Mouse (Mus musculus) embryonic facial prominence, embryonic 13.5 days (tissue): ENCODE data around the gene Mpnd. TPM values are rescaled to one million over a fixed set of nuclear protein-coding genes. Genes with fewer than 3 reads are reported as not detected.
A peak's percentile ranks its signal among the peaks of the same experiment; 100 is the strongest.

Experiments
- ATAC-seq: fragments of 200-750 bp; cut with Nextera tagmentation; 2 replicates; pipeline ENCODE4 v1.8.0; 2017; ENCODE audit warnings: low read depth; ENCODE audit not compliant: insufficient number of reproducible peaks, insufficient read depth, low FRiP score, low TSS enrichment
- H3K27ac ChIP-seq: fragments of 300-500 bp; sonication (generic); 2 replicates; pipeline ENCODE4 v1.5.1; 2015; ENCODE audit warnings: moderate library complexity, mild to moderate bottlenecking, inconsistent platforms
- H3K27me3 ChIP-seq: fragments of 300-500 bp; sonication (generic); 2 replicates; pipeline ENCODE4 v1.6.1; 2015; ENCODE audit warnings: mild to moderate bottlenecking, inconsistent platforms
- H3K36me3 ChIP-seq: fragments of 300-500 bp; sonication (generic); 2 replicates; pipeline ENCODE4 v1.6.1; 2015; ENCODE audit warnings: mild to moderate bottlenecking, inconsistent platforms
- H3K4me1 ChIP-seq: fragments of 300-500 bp; sonication (generic); 2 replicates; pipeline ENCODE4 v1.6.1; 2015; ENCODE audit warnings: inconsistent platforms
- H3K4me2 ChIP-seq: fragments of 300-500 bp; sonication (generic); 2 replicates; pipeline ENCODE4 v1.6.1; 2015; ENCODE audit warnings: moderate library complexity, mild to moderate bottlenecking, inconsistent platforms
- H3K4me3 ChIP-seq: fragments of 300-500 bp; sonication (generic); 2 replicates; pipeline ENCODE4 v1.5.1; 2015; ENCODE audit warnings: mild to moderate bottlenecking, inconsistent platforms
- H3K9ac ChIP-seq: fragments of 300-500 bp; sonication (generic); 2 replicates; pipeline ENCODE4 v1.6.1; 2015; ENCODE audit warnings: mild to moderate bottlenecking, inconsistent platforms
- H3K9me3 ChIP-seq: fragments of 300-500 bp; sonication (generic); 2 replicates; pipeline ENCODE4 v1.6.1; 2016; ENCODE audit warnings: inconsistent platforms
- WGBS: fragments of 180-500 bp; shearing (Covaris S2); methylation state at CpG from one replicate; pipeline ENCODE4 v1.1.7; 2015; ENCODE audit warnings: mixed read lengths; 5-methylcytosine and 5-hydroxymethylcytosine counted together
- polyA plus RNA-seq: library from polyadenylated mRNA; unstranded; fragments of >200 nt; fragmentation: Nextera tagmentation; extraction: Ambion mirVana; gene quantifications from 2 replicates; pipeline ENCODE4 v1.2.1, GENCODE M21; 2015

The Mpnd gene
- polyA plus RNA-seq: 132 and 134 TPM in 2 replicates

DNA sequence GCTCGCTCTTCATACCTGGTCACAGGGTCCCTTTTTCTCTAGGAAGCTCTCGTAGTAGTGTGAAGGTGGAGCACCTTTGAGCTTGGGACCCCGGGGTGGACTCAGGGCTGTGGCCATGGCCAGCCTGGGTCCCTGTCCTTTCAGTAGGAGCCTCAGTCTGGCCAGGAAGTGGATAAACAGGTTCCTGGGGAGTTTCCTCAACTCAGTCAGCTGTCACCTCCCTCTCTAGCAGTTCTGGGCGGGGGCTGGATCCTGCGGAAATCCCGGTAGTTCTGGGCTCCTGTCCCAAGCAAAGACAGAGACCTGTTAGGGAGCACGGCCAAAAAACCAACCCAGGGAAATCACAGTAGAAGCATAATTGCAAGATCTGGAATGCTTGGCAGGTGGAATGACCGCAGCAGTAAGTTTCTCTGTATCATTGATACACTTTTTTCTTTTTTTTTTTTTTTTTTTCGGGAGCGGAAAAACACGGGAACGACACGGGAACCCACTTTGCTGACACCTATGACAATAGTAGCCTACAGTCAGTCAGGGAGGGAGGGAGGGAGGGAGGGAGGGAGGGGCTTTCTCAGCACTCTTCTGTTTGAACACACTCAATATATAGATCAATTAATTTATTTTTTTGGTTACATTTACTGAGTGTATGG, at the start of gene Mpnd, which contains the start of gene Stap2:
Gene Mpnd, plus strand, starts transcription at position 297 of the 647 bp plus-strand sequence.
Gene Stap2, minus strand, starts transcription at position 170 of the 647 bp plus-strand sequence.
- Histone ChIP-seq H3K27ac (no peak within 1 kb of the TSS), H3K4me1 (peaks cover 20% of the 10 kb centered on the region), H3K27me3 (peaks cover 6% of the 10 kb centered on the region), H3K4me2 (peak within 1 kb of the TSS; percentile 32), H3K9me3 (no peaks in the 10 kb centered on the region), H3K36me3 (0 out of 2 replicates have a peak, but pooled peaks cover under 1% of the 10 kb centered on the region), H3K4me3 (peak within 1 kb of the TSS; percentile 21; the same call in 1 of the 2 replicates), H3K9ac (no peak within 1 kb of the TSS)
- 41% methylated on average over 13 of the region's 13 CpGs for WGBS
- ATAC-seq: no peak

DNA sequence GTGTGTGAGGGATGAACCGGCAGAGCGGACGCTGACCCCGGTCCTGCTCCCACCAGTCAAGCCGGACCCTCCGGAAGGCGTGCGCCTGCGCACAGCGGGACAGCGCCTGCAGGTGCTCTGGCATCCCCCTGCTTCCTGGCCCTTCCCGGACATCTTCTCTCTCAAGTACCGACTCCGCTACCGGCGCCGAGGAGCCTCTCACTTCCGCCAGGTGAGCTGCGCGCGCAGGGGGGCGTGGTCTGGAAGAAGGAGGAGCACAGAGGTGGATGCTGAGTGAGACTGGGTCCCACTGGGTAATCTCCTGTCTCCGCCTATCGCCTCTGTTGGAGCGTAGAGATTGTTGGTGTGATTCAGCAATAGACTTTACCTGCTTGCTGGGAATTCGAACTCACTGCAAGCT, 49.4 kb upstream of the Mpnd start:
- H3K36me3 ChIP-seq: peaks cover 4% of the 10 kb centered on the region; the same call in 1 of the 2 replicates
- H3K27me3 ChIP-seq: peaks cover 22% of the 10 kb centered on the region
- peak overlapping the region; percentile 49 for H3K4me3 ChIP-seq
- H3K4me2 ChIP-seq: peak overlapping the region; percentile 82
- H3K4me1 ChIP-seq: peaks cover 30% of the 10 kb centered on the region
- no peaks in the 10 kb centered on the region for H3K9me3 ChIP-seq
- peak overlapping the region; percentile 66 for H3K9ac ChIP-seq
- no peak for ATAC-seq
- under 1% methylated on average over 26 of the region's 26 CpGs for WGBS
- H3K27ac ChIP-seq: no peak overlapping the region

DNA sequence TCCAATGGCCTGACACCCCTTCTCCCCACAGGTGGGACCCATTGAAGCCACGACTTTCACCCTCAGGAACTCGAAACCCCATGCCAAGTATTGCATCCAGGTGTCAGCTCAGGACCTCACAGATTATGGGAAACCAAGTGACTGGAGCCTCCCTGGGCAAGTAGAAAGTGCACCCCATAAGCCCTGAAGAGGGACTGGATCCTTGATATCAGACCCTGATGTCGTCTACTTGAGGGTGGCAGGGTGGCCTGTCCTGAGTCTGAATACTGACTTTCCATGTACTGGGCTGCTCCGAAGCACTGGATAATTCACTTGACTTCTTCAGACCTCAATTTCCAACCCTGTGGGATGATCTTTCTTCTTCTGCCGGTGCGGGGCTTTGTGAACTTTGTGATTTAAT, 48.9 kb upstream of the Mpnd start:
- no peak for ATAC-seq
- Histone ChIP-seq H3K9ac (peak overlapping the region; percentile 66), H3K27me3 (peaks cover 22% of the 10 kb centered on the region), H3K36me3 (peaks cover 9% of the 10 kb centered on the region), H3K9me3 (no peaks in the 10 kb centered on the region), H3K4me2 (peak overlapping the region; percentile 82), H3K4me3 (peak overlapping the region; percentile 49), H3K4me1 (peaks cover 30% of the 10 kb centered on the region), H3K27ac (no peak overlapping the region)
- 42% methylated on average over 6 of the region's 6 CpGs for WGBS

DNA sequence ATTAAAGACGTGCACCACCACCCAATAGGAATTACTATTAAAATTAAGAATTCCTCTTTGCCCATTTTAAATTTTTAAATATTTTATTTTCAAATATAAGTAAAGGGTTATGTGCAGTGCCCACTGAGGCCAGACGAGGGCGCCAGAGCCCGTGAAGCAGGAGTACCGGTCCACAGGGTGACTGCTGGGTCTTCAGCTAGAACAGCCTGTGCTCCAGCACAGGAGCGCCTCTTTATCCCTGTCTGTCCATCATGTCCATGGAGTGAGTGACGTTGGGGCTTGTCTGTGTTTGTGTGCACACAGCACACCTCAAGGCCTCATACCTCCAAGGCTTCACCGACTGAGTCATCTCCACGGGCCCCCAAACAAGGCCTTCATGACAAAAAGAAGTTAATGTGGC, 48.3 kb upstream of the Mpnd start:
- H3K36me3 ChIP-seq: peaks cover 15% of the 10 kb centered on the region
- 0 out of 2 replicates have a peak overlapping the region, but pooled peaks have one; percentile 82 for H3K4me2 ChIP-seq
- no peak for ATAC-seq
- WGBS: 13% methylated on average over 9 of the region's 9 CpGs
- peaks cover 22% of the 10 kb centered on the region for H3K27me3 ChIP-seq
- H3K27ac ChIP-seq: no peak overlapping the region
- no peak overlapping the region for H3K9ac ChIP-seq
- H3K9me3 ChIP-seq: no peaks in the 10 kb centered on the region
- no peak overlapping the region for H3K4me3 ChIP-seq
- H3K4me1 ChIP-seq: peaks cover 30% of the 10 kb centered on the region

DNA sequence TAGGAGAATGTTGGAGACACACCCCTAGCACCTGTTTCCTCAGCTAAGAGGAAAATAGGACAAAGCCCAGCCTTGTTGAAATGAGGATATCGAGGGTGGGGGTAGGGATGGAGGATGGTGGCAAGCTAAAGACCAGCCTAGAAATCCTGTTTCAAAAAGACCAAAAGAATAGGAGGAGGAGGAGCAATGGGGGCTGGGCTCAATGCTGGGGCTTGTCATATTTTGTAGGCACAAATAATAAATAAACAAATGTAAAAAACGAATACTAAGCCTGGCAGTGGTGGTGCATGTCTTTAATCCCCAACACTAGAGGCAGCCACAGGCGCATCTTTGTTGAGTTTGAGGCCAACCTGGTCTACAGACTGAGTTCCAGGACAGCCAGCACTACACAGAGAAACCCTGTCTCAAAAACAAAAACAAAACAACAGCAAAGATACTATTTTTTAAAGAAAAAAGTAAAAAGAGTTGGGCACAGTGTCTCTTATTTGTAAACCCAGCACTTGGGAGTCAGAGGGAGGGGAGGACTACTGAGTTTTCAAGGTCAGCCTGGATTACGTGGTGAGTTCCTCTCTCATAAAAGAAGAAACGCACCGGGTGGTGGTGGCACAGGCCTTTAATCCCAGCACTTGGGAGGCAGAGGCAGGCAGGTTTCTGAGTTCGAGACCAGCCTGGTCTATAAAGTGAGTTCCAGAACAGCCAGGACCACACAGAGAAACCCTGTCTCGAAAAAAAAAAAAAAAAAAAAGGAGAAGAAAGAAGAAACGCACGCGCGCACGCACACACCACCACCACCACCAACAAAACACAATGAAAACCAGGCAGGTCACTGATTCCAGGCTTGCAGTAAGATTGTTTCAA, 47.6 kb upstream of the Mpnd start:
- Histone ChIP-seq H3K4me2 (peak overlapping the region; percentile 77), H3K36me3 (peaks cover 19% of the 10 kb centered on the region), H3K4me3 (peak overlapping the region; percentile 53), H3K27ac (peak overlapping the region; percentile 97), H3K9me3 (no peaks in the 10 kb centered on the region), H3K27me3 (peaks cover 22% of the 10 kb centered on the region), H3K9ac (peak overlapping the region; percentile 71), H3K4me1 (peaks cover 32% of the 10 kb centered on the region)
- 78% methylated on average over 13 of the region's 13 CpGs for WGBS
- no peak for ATAC-seq

DNA sequence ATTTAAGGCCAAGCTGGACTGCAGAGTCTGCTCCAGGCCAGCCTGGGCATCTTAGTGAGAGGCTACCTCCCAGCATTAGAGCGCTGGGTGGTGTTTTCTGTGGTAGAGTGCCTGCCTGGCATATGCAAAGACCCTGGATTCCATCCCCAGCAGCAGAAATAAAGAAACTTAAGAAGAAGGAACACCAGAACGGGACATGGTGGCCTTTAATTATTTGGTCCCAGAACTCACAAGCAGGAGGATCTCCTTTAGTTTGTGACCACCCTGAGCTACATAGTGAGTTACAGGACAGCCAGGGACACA, 47.0 kb upstream of the Mpnd start:
- H3K4me3 ChIP-seq: peak overlapping the region; percentile 53
- H3K27me3 ChIP-seq: peaks cover 22% of the 10 kb centered on the region
- H3K4me2 ChIP-seq: peak overlapping the region; percentile 77
- ATAC-seq: no peak
- H3K27ac ChIP-seq: peak overlapping the region; percentile 97
- H3K9ac ChIP-seq: peak overlapping the region; percentile 71
- H3K4me1 ChIP-seq: peaks cover 36% of the 10 kb centered on the region
- 31% methylated on average over 2 of the region's 2 CpGs for WGBS
- no peaks in the 10 kb centered on the region for H3K9me3 ChIP-seq
- H3K36me3 ChIP-seq: peaks cover 21% of the 10 kb centered on the region

DNA sequence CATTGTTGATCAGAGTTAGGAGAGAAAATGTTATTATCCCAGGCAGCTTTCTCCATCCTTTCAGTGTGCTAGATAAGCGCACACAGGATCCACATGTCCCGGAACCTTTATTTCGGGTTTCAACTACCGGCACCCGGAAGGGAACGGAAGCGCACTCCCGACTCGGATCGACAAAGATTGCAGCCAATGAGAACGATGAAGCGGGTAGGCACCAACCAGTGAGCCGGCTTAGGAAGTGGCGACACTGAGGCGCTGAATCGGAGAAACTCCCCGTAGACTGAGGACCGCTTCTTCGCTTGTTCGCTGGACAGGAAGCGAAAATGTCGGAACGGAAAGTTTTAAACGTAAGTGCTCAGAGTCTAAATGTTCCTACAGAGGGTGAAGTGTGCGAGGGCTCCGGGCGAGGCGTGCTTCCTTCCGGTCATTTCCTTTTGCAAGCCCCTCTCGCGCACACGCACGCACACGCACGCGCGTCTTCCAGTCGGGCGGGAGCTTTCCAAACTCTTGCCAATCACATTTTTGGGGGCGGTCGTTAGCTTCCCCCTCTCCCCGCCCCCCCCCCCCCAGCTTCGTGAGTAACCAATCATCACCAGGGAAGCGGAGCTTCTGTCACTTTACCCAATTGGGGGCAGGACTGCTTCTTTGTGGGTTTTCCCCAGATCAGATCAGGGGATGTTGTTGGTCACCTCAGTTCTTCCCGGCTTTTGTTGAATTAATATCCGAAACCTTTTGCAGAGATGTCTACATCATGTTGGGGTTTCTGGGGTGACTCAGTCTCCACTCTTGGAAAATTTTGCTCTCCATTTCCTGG, 46.4 kb upstream of the Mpnd start, which contains the start of gene Yju2:
Gene Yju2, plus strand, starts transcription at position 182 of the 811 bp plus-strand sequence.
- Histone ChIP-seq H3K4me2 (peak within 1 kb of the TSS; percentile 77), H3K4me1 (peaks cover 36% of the 10 kb centered on the region), H3K4me3 (peak within 1 kb of the TSS; percentile 53), H3K9ac (peak within 1 kb of the TSS; percentile 71), H3K27me3 (peaks cover 17% of the 10 kb centered on the region), H3K27ac (peak within 1 kb of the TSS; percentile 97), H3K9me3 (no peaks in the 10 kb centered on the region), H3K36me3 (peaks cover 27% of the 10 kb centered on the region)
- peak; percentile 91 for ATAC-seq
- WGBS: under 1% methylated on average over 46 of the region's 46 CpGs

DNA sequence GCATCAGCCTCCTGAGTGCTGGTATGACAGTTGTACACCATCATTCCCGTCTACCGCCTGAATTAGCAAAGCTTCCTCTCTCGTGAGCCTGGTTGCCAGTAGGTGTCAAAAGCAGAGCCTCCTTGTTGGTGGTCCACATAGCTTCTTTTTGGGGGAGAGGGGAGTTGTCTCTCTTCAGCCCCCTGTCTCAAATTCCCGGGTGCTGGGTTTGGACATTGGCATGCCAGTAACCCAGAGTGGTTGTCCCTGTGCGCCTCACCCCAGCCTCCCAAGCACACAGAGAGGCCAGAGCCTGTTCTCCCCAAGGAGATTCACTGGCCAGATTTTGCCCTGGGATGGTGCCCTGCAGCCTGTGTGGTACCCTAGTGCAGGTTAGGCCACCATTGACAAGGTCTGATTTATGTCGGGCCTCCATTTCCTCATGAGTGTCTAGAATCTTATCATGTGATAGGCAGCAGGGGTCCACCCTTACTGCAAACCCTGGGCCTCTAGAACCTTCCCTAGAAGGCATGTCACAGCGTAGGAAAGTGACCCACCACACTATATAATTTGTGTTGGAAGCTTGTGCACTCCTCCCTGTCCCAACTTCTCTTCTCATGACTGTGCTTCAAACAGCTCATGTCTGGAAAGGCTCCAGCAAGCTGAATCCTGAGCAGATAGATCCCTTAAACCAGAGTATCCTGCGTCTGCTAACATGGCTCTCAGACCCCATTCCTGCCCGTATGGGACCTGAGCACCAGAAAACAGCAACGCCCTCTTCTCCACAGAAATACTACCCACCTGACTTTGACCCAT, 45.4 kb upstream of the Mpnd start:
- Histone ChIP-seq H3K27me3 (peaks cover 6% of the 10 kb centered on the region; the same call in 1 of the 2 replicates), H3K4me3 (peak overlapping the region; percentile 53), H3K4me1 (peaks cover 36% of the 10 kb centered on the region), H3K36me3 (peaks cover 37% of the 10 kb centered on the region), H3K9me3 (no peaks in the 10 kb centered on the region), H3K27ac (peak overlapping the region; percentile 97), H3K9ac (peak overlapping the region; percentile 64), H3K4me2 (peak overlapping the region; percentile 63)
- WGBS: 70% methylated on average over 10 of the region's 10 CpGs
- no peak for ATAC-seq

DNA sequence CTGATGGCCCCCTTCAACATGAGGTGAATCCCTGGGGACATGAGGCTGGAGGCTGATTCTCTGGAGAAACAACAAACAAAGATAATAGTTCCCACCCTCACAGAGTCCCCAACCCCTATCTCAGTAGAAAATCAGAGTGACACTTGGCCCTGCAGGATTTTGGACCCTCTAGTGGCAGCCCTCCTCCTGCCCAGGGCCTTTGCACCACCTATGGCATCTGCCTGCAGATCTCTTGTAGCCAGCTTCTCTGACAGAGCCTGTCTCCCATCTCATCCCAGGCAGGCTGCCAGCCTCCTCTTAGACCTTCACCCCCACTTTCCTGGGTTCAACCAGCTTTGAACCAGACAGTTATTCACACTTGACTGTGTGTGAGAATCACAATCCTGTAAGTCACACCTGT, 44.7 kb upstream of the Mpnd start:
- Histone ChIP-seq H3K9ac (no peak overlapping the region), H3K9me3 (no peaks in the 10 kb centered on the region), H3K4me2 (no peak overlapping the region), H3K27me3 (0 out of 2 replicates have a peak, but pooled peaks cover under 1% of the 10 kb centered on the region), H3K4me1 (peaks cover 36% of the 10 kb centered on the region), H3K36me3 (peaks cover 41% of the 10 kb centered on the region), H3K4me3 (no peak overlapping the region), H3K27ac (no peak overlapping the region)
- no peak for ATAC-seq

DNA sequence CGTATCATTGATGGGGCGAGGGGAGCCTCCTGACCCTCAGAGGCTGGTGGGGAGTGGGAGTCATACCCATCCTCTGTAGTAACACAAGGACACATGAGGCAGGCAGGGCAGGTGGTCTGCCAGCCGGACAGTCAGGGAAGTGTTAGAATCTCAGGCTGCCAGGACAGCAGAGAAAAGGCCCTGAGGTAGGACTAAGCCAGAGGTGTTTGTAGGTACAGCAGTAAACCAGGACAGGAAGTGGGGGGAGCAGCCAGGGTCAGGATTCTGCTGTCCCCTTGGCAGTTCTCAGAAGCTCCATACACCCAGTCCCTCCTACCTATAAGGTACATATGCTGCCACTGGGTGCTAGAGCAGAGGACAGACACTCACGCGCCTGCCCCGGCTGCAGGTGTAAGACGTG, 43.9 kb upstream of the Mpnd start:
- H3K4me1 ChIP-seq: peaks cover 29% of the 10 kb centered on the region
- no peak for ATAC-seq
- no peaks in the 10 kb centered on the region for H3K27me3 ChIP-seq
- H3K4me3 ChIP-seq: no peak overlapping the region
- WGBS: 94% methylated on average over 7 of the region's 7 CpGs
- H3K9me3 ChIP-seq: no peaks in the 10 kb centered on the region
- H3K27ac ChIP-seq: no peak overlapping the region
- no peak overlapping the region for H3K9ac ChIP-seq
- H3K4me2 ChIP-seq: no peak overlapping the region
- peaks cover 48% of the 10 kb centered on the region for H3K36me3 ChIP-seq
